Mouse (Mus musculus) forelimb bud, embryonic 11.5 days (tissue): ENCODE measurements around the gene BC030867.

ENCODE experiments used
- DNase-seq: peaks from one replicate; pipeline ENCODE4 v3.0.0-alpha.2; 2012; ENCODE audit warnings: low read depth, low spot score

BC030867 gene

DNA sequence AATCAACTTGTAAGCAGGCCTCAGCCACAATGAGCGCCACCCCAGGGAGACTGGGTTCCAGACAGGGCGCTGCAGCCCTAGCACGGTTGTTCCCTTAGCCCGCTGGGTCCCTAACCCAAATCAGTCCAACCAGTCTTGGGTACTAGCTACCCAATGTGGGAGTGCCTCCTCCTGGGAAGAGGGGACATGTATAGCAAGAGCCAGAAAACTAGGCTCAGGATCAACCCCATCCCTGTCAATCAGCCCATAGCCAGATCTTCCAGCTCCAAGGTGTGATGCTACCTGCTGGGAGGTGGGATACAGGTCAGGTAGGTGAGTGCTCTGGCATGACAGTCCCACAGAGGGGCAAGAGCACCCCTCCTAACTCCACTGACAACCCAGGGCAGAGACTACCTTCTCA is 41.5 kb downstream of the BC030867 start:
- DNase-seq, result no peak

DNA sequence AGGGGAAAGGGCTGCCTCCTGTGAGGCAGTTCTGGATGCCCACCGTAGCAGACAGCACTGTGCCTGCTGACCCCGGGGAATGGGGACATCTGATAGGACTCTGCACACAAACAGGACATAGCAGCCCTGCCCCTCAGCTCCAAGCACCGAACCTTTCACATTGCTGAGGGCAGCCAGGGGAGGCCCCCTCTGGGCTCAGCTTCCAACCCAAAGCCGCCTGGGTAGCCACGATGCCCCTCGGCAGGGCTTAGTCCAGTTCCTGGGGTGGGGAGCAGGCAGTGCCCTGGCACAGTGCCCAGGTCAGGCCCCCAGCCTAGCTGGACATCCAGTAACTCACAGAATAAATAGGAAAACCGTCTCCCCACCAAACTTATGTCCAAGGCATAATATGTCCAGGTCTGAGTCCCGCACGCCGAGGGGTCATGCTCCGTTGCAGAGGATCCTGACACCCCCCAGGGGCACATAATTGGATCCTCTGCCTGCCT is 42.4 kb downstream of the BC030867 start:
- no peak for DNase-seq

DNA sequence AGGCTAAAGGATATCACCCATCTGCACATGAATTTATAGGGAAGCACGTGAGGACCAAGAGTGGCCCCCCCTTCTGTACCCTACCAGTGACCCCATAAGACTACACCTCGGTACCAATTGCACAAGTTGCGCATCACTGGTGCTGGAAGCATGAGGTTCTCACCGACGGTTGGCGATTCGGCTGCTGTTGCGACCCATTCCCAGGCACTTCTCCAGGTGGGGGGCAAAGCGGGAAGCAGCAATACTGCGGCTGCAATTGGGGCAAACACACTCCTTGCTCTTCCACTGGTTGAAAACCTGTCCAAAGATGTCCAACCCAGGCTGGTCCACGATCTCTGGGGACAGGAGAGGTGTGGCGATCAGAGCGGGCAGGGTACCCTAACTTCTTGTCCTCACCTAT is 45.3 kb downstream of the BC030867 start:
- DNase-seq, result no peak

DNA sequence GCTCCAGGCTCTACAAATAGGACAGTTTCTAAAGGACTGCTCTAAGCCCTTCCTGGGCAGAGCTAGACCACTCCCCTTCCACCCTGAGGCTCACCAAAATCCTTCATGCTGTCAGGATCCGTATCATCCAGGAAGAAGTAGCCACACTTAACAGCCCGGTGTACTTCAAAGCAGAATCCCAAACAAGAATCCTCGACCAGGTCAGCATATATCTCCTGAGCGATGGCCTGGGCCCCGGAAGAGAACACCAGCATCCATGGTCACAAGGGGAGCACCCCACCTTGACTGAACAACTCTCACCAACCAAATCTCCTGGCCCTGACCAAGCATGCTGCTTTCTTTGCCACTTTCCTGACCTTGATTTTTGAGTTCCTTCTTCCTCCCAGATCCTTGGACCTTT is 45.7 kb downstream of the BC030867 start:
- DNase-seq, result no peak

DNA sequence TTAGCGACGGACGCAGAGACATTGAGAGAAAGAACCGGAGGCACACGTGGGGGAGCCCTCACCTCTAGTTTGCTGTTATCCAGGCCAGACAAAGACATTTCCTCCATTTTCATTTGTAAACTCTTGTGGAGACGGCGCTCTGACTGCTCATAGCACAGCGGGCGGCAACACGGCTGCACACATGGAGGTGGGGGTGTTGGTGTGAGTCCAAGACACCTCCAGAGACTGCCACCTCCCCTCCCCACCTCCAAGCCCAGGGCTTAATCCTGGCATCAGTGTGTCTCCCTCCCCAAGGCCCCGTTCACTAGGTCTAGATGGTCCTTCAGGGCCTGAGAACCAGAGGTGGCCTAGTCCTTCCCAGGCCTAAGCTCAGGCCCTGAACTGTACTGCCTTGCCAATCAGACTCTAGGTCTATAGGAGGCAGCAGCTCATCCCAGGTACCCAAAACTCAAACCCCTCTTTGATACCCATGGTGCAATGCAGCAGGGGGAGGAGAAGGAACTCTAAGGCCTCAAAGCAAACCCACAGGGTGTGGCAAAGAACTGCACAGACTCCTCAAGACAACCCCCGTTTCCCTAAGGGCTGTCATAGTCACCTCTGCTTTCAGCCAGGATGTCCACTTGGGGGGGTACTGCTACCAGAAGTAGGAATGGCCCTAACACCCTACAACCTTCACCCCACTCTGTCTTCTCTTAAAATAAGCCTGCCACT is 46.4 kb downstream of the BC030867 start:
- no peak for DNase-seq

DNA sequence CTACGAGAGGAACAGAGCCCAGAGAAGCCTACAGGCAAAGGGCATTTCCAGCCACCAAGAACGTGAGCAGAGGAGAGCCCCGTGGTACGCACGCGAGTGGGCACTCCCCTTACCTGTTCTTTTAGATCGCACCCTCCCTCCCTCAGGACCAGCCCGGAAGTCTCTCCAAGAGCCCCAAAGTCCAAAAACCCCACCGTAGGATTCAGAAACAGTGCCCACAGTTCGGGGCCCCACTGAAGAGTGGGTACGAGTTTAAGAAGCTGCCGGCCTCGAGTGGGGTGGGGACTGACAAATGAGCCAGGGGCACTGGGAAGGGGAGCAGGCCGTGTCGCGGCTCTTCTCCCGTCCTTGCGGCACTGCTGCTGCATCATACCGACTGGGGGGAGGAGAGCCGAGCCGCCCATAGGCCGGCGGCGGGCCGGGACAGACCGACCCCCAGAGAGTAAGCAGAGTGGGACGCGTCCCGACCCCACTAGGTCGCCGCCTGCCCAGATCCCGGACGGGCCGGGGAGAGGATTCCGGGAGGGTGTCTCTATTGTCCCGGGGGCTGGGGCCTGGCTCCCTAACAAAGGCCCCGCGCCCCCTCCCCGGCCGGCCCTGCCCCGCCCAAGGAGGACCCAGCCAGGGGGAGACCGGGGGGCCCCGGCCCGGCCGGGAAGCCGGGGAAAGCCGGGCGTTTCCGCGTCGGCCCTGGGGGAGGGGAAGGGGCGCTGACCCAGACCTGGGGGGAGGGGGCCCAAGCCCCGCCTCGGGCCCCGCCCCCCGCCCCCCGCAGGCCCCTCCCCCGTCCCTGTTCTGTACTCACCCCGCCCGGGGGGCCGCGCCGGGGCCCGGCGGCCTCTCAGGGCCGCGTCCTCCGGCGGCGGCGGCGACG is 47.2 kb downstream of the BC030867 start:
- peak; percentile 36 for DNase-seq

DNA sequence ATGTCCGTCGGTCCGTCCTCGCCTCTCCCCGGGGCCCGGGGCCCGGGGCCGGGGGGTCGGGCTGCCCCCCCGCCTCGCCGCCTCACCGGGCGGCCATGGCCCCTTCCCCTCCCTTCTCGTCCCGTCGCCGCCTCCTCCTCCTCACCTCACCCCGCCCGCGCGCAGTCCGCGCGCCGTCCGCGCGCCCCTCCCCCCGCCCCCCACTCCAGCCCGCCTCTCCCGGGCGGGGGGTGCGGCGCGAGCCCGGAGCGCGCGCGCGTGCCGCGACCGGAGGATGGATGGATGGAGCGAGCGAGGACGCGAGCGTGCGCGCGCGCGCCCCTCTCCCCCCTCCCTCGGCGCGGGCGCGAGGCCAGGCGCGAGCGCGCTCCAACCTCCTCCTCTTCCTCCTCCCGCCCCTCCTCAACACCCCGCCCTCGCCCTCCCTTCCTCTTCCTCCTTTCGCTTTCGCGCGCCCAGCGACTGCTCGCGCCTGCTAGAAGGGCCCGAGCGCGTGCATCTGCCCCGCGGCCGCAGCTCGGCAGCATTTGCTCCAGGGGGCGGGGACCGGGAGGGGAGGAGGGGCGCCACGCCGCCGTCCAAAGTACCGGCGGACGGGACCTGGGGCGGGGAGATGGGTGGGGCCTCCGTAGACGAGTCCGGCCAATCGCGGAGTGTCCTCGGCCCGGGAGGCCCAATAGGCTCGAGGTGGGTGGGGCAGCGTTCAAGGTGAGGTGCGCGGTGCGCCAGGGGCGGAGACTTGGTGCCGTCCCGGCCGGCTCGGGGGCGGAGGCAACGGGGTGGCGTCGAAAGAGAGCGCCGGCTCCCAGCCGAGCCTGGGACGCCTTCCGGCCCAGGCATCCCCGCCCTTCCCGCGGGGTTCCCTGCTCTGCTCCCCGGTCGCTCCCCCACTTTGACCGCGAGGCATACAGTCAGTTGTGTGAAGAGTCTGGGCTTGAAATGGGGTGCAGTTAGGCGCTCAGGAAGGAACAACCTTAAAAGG is 48.1 kb downstream of the BC030867 start, which contains the start of gene Atxn7l3:
Gene Atxn7l3, minus strand, starts transcription at position 141 of the 982 bp plus-strand sequence.
- DNase-seq, result peak; percentile 97

DNA sequence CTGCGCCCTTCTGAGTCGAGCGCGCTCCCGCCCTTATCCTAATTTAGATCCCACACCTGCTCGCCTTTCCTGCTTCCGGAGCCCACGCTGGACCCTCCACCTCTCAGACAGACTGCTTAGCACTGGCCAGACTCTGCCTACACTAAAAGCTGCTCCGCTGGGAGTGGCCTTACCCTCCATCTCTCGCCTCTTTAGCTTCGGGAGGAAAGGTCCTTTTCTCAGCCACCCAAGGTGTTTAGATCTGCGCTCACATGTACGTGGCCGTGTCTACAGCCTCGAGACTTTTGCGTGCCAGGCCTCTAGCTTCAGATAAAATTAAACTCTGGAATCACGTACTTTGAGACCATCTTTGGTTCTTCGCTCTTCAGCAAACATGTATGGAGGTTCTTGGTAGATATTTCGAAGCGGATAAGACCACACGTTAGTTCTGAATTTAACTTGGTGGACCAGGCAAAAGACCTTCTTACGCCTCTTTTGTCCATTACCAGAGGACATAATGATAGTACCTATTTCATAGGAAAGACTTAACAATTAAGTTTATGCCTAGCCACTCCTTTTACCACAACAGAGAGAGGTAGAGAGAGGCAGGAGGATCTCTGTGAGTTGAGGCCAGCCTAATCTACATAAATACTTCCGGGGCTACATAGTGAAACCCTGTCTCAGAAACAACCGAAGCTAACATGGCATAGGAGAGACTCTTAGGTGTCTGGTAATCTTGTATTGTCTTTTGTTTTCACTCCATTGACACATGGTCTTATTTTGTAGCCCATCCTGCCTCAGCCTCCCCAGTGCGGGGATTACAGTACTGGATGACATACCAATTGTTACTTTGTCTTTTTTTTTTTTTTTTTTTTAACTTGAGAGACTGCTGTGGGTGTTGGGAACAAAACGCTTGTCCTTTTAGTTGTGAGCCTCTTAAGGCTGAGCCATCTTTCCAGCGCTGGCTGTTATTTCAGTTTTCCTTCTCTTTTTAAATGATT is 49.2 kb downstream of the BC030867 start:
- no peak for DNase-seq

DNA sequence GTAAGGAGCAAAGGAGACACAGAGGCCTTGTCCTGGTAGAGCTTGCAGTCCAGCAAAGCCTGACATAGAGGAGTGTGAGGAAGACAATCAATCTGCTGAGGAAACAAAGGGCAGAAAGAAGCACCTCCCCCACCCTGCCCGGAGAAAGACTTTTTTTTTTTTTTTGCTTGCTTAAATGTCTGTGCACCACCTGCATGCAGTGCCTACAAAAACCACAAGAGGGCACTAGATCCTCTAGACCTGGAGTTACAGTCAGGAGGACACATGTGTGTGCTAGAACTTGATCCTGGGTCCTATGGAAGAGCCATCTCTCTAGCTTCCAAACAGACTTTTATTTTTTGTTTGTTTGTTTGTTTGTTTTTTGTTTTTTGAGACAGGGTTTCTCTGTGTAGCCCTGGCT is 51.2 kb downstream of the BC030867 start:
- DNase-seq, result peak; percentile 74

DNA sequence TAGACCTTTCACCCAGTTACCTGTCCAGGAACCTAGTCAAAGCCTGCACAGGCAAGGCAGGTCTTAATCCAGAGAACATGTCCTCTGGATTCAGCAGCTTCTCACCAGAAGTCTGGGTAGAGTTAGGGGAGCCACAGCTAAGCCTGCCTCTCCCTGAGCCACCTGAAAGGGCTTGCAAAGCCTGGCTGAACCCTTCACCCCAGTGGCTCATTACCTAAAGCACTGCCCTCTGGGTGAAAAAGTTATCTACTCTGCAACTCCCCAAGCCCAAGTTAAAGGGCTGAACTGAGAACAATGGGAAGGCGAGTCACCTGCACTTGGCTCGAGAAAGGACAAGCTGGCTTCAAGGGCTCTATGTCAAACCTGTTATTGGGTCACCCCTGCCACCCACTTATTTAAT is 55.5 kb downstream of the BC030867 start:
- no peak for DNase-seq

DNA sequence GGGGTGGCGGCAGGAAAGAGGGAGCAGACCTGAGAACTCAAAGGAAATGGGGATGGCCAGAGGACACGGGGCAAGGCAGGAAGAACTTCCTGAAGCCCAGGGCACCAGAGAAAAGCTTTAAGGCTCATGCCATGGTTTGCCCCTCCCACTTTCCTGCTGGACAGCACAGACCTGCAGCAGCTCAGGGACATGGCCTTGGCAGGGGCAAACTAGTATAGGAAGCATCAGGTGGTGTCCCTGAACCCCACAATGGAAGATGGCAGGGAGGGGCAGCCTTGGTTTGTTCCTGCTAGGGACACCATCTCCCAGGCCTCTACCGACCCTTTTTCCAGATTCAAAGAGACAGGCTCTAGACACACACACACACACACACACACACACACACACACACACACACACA is 56.7 kb downstream of the BC030867 start:
- DNase-seq, result no peak

DNA sequence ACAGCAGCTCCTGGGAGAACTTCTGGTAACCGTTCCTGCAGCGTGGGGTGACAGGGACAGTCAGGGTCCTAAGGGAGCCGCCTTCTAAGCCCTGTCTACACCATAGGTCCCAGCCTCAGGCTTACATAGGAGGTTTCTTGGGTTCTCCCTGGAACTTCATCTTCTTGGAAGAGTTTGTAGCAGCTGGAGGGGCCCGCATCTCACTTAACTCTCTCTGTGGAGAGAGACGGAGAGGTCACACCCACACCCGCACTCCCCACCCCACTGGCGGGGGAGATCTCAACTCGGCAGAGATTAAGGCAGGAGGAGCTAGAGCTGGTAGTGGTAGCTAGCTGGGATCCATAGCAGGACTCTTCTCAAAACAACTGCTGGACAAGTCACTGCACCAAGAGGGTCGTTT is 59.4 kb downstream of the BC030867 start:
- no peak for DNase-seq

DNA sequence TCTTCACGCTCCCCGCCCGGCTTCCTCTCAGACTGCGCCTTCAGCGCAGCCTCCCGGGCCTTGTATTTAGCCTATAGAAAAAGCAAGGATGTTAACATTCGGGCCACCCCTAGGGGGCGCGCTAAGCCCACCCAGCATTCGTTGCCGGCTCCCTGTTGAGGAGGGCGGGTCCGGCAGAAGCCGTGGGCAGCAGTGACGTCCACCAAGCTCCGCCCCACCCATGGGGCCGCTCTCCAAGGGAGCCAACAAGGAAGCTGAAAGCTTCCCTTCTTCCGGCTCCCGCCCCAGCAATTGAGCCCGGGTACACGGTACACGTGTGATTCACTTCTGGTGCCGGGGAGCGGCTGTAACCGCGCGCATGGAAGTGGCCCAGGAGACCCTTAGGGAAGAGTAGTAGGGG is 60.3 kb downstream of the BC030867 start:
- peak; percentile 97 for DNase-seq

DNA sequence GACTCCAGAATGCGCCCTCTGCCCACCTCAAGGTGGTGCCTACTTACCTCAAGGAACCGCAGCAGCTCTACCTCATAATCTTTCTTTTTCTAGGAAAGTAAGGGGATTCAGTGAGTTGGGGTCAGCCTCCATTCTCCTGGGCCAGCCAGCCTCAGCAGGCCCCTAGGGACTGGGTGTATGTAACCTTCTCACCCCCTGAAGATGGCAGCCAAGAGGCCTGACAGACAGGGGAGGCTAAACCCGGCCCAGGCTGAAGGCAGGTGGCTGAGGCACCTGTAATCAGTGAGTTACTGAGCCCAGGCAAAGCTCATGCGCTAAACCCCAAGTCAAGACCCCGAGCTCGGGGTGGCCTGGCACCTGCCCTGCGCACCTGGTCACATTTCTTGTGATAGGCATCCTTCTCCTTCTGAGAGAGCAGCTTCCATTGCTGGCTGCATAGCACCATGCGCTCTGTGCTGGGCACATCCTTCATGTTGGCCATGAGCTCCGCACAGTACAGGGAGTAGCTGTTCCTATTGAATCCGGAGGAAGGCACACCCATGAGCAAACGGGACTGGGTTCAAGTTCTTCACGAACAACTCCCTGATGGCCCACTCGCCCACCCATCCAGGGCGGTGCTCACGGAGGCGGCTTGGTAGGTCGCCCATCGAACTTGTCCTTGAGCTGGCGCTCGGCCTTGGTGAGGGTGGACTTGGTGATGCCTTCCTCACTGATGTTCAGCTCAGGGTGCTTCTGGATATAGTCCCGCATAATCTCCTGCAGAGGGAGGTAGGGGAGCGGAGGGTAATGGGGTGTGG is 61.3 kb downstream of the BC030867 start:
- DNase-seq, result no peak

DNA sequence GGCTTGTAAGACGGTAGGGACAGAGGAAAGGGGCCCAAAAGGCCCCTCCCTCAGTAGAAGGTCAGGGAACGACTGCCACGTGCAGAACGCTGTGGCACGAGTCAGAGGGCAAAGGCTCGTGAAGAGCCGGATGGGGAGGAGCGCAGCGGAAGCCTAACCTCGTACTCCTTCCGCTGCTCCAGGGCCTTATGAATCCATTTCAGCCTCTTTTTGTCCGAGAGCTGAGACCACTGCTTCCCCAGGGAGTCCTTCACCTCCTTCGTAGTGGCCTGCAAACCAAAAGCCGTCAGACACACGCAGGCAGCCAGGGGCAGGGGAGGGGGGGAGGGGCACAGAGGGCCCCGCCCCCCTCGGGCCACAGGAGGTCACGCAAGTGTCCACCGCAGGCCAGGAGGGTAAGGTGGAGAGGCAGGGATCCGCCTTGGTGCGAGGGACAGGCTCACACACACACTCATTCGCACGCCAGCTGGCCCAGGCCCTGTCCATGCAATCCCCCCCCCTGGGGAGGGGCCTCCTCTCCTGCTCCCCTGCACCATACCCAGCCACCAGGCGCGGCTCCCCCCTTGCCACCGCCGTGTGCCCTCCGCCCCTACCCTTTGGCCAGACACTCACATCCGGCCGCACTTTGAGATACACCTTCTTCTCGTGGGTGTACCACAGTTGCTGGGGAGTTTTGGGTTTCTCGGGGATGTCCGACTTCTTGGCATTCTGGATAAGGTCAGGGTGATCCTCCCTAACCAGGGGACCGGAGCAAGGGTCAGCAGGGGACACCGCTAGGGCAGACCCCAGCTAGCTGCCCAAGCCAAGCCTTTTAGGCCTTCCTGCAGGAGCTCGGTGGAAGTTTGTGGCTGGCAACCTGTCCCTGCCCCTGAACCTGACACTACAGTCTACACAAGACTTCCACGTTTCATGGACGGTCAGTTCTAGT is 62.4 kb downstream of the BC030867 start:
- no peak for DNase-seq

DNA sequence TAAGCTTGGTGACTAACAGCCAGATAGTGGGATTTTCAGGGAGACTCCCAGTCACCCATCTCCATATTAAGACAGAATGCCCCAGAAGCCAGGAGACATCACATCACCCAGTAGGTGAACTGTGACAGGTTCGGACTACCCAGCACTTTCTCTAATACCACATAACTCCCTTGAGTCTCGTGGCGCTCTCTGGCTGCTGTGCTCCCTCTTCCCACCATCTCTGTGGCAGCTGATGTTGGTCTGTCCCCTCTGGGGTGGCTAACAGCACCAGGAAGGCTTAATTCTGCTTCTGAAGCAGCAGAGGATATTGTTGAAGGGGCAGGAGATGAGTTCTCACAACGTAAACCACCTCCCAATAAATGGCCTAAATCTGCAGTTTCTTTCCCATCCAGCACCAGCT is 63.3 kb downstream of the BC030867 start:
- DNase-seq, result no peak

DNA sequence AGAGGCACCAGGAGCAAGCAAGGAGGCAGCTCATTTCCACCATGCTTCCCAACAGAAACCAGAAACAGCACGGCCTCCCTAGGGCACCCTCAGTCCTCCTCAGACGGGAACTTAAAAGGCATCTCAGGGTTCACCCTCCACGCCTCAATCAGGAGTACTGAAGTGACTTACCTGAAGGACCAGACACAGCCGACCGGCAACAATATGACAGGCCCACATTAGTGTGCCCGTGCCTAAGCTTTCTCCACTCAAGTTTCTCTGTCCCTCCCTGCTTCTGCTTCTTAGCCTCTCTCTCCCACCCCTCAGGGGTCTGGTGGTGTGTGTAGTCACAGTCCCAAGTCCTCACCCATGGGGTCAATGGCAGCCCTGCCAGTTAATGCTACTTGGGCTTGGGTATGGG is 63.9 kb downstream of the BC030867 start:
- no peak for DNase-seq

DNA sequence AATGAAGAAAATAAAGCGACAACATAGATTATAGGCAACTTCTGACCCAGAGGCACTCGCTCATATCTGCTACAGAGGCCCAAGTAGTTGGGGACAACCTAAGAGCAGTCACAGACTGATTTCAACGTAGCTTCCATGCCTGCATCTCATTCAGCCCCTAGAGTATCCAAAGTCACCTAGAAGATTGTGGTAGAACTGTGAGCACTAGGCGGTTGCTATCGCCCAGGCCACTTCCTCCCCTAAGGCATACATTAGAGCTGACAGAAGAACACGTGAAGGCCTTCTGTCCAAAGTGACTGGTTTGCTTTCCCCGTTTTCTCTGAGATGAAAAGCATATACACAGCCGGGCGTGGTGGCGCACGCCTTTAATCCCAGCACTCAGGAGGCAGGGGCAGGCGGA is 65.6 kb downstream of the BC030867 start:
- no peak for DNase-seq
